Mouse (Mus musculus) midbrain, embryonic 14.5 days (tissue): ENCODE results near the gene Tm4sf1. TPM values are rescaled to one million over a fixed set of nuclear protein-coding genes. Genes with fewer than 3 reads are reported as not detected.

Source experiments
- ATAC-seq: fragments of 200-750 bp; cut with Nextera tagmentation; 2 replicates; pipeline ENCODE4 v1.8.0; 2017; ENCODE audit warnings: moderate number of reproducible peaks, moderate library complexity; ENCODE audit not compliant: low FRiP score, low TSS enrichment
- DNase-seq: peaks from one replicate; pipeline ENCODE4 v3.0.0-alpha.2; 2015
- H3K27ac ChIP-seq: fragments of 300-500 bp; sonication (generic); replicated peaks from 2 replicates; pipeline ENCODE4 v1.5.1; 2014; ENCODE audit warnings: mild to moderate bottlenecking, low read depth, low read length, moderate library complexity
- H3K27me3 ChIP-seq: fragments of 300-500 bp; sonication (generic); 2 replicates; pipeline ENCODE4 v1.6.1; 2014; ENCODE audit warnings: low read length, control low read depth, mixed read lengths; ENCODE audit not compliant: control insufficient read depth, insufficient read depth
- H3K36me3 ChIP-seq: fragments of 300-500 bp; sonication (generic); 2 replicates; pipeline ENCODE4 v1.6.1; 2014; ENCODE audit warnings: low read length, control low read depth; ENCODE audit not compliant: control insufficient read depth, insufficient read depth
- H3K4me1 ChIP-seq: fragments of 300-500 bp; sonication (generic); 2 replicates; pipeline ENCODE4 v1.6.1; 2014; ENCODE audit warnings: mild to moderate bottlenecking, antibody characterized with exemption, low read length, control low read depth; ENCODE audit not compliant: control insufficient read depth, insufficient read depth
- H3K4me2 ChIP-seq: fragments of 300-500 bp; sonication (generic); 2 replicates; pipeline ENCODE4 v1.6.1; 2014; ENCODE audit warnings: mild to moderate bottlenecking, low read length, moderate library complexity
- H3K4me3 ChIP-seq: fragments of 300-500 bp; sonication (generic); replicated peaks from 2 replicates; pipeline ENCODE4 v1.5.1; 2014; ENCODE audit warnings: low read depth, low read length
- H3K9ac ChIP-seq: fragments of 300-500 bp; sonication (generic); replicated peaks from 2 replicates; pipeline ENCODE4 v1.6.1; 2014; ENCODE audit warnings: mild to moderate bottlenecking, low read length, moderate library complexity
- H3K9me3 ChIP-seq: fragments of 300-500 bp; sonication (generic); 2 replicates; pipeline ENCODE4 v1.6.1; 2016; ENCODE audit warnings: low read length, control low read depth, mixed read lengths; ENCODE audit not compliant: control insufficient read depth
- WGBS: fragments of 180-500 bp; shearing (Covaris S2); extraction: QIAGEN DNeasy Blood & Tissue Kit; methylation state at CpG from one replicate; pipeline ENCODE4 v1.1.7; 2014; 5-methylcytosine and 5-hydroxymethylcytosine counted together
- polyA plus RNA-seq: library from polyadenylated mRNA; unstranded; fragments of >200 nt; fragmentation: Nextera tagmentation; extraction: Ambion mirVana; gene quantifications from 2 replicates; pipeline ENCODE4 v1.2.1, GENCODE M21; 2014

The Tm4sf1 gene
- polyA plus RNA-seq, 1 experiment from 2014 or later, result 22.3 TPM

- ATAC-seq (no peak), DNase-seq (no peak)
- no peaks in the 10 kb centered on the region for H3K36me3 ChIP-seq
- H3K27ac ChIP-seq, result no peak overlapping the region
- H3K27me3 ChIP-seq, result no peaks in the 10 kb centered on the region
- no peaks in the 10 kb centered on the region for H3K4me1 ChIP-seq
- H3K4me2 ChIP-seq, result no peak overlapping the region
- H3K4me3 ChIP-seq, result no peak overlapping the region
- H3K9ac ChIP-seq, result no peak overlapping the region
- 91% methylated on average over 3 of the region's 3 CpGs for WGBS
- H3K9me3 ChIP-seq, result no peaks in the 10 kb centered on the region
Measured at GRCm38 (mm10) chr3:57276821-57277220, 25.0 kb downstream of the Tm4sf1 start.

- Histone ChIP-seq H3K27ac (no peak overlapping the region), H3K36me3 (no peaks in the 10 kb centered on the region), H3K4me3 (no peak overlapping the region), H3K9me3 (no peaks in the 10 kb centered on the region), H3K4me2 (no peak overlapping the region), H3K4me1 (no peaks in the 10 kb centered on the region), H3K9ac (no peak overlapping the region), H3K27me3 (no peaks in the 10 kb centered on the region)
- DNase-seq (no peak), ATAC-seq (no peak)
- 85% methylated on average over 2 of the region's 2 CpGs for WGBS
Measured at GRCm38 (mm10) chr3:57268994-57269393, 32.8 kb downstream of the Tm4sf1 start.

- Histone ChIP-seq H3K4me3 (no peak overlapping the region), H3K36me3 (no peaks in the 10 kb centered on the region), H3K27me3 (no peaks in the 10 kb centered on the region), H3K9me3 (no peaks in the 10 kb centered on the region), H3K4me1 (no peaks in the 10 kb centered on the region), H3K27ac (no peak overlapping the region), H3K4me2 (no peak overlapping the region), H3K9ac (no peak overlapping the region)
- 38% methylated on average over 6 of the region's 6 CpGs for WGBS
- ATAC-seq (peak; percentile 72), DNase-seq (peak; percentile 84)
Measured at GRCm38 (mm10) chr3:57267559-57268173, 34.1 kb downstream of the Tm4sf1 start.

- ATAC-seq, result no peak
- H3K27me3 ChIP-seq, result no peaks in the 10 kb centered on the region
Measured at GRCm38 (mm10) chr3:57253041-57253440, 48.7 kb downstream of the Tm4sf1 start.

GRCm38 (mm10) chr3:57252551-57252950 lies 49.2 kb downstream of the Tm4sf1 start:
- Histone ChIP-seq H3K4me3 (no peak overlapping the region), H3K9ac (no peak overlapping the region), H3K36me3 (no peaks in the 10 kb centered on the region), H3K27me3 (no peaks in the 10 kb centered on the region), H3K9me3 (no peaks in the 10 kb centered on the region), H3K4me2 (no peak overlapping the region), H3K27ac (no peak overlapping the region), H3K4me1 (no peaks in the 10 kb centered on the region)
- ATAC-seq (no peak), DNase-seq (no peak)

More at GRCm38 (mm10) chr3:57253041-57253440, 48.7 kb downstream of the Tm4sf1 start:
- Histone ChIP-seq H3K9ac (no peak overlapping the region), H3K36me3 (no peaks in the 10 kb centered on the region), H3K27ac (no peak overlapping the region), H3K9me3 (no peaks in the 10 kb centered on the region), H3K4me2 (no peak overlapping the region), H3K4me1 (no peaks in the 10 kb centered on the region), H3K4me3 (no peak overlapping the region)
- no peak for DNase-seq
- 75% methylated on average over 2 of the region's 2 CpGs for WGBS

GRCm38 (mm10) chr3:57245242-57245641 lies 56.5 kb downstream of the Tm4sf1 start:
- H3K27me3 ChIP-seq, result no peaks in the 10 kb centered on the region
- H3K36me3 ChIP-seq, result no peaks in the 10 kb centered on the region
- H3K4me2 ChIP-seq, result no peak overlapping the region
- no peak overlapping the region for H3K4me3 ChIP-seq
- H3K9ac ChIP-seq, result no peak overlapping the region
- ATAC-seq (no peak), DNase-seq (no peak)
- WGBS, result 68% methylated on average over 2 of the region's 2 CpGs
- no peak overlapping the region for H3K27ac ChIP-seq
- H3K4me1 ChIP-seq, result no peaks in the 10 kb centered on the region
- H3K9me3 ChIP-seq, result no peaks in the 10 kb centered on the region

Other genes with a start within 250 kb of the Tm4sf1 start
- 0.19 and 0.55 TPM in 2 replicates for gene Tm4sf4, start 123.3 kb upstream of the Tm4sf1 start, polyA plus RNA-seq